Mouse (Mus musculus) C2C12 (cell line): ENCODE data around the gene Olfr548-ps1. TPM values are rescaled to one million over a fixed set of nuclear protein-coding genes. Genes with fewer than 3 reads are reported as not detected.
A peak's percentile ranks its signal among the peaks of the same experiment; 100 is the strongest.
"Not testable (repeated sequence)": the region's sequence is repeated elsewhere in the genome, so short reads cannot be mapped to it uniquely, and the experiment has no call there.

ENCODE experiments used
- H3K27me3 ChIP-seq: one replicate; pipeline ENCODE4 v1.6.1; 2011; ENCODE audit not compliant: control insufficient read depth, insufficient read depth, insufficient read length
- H3K36me3 ChIP-seq: one replicate; pipeline ENCODE4 v1.6.1; 2011; ENCODE audit not compliant: control insufficient read depth, insufficient read depth
- H3K4me3 ChIP-seq: one replicate; pipeline ENCODE4 v1.5.1; 2011; ENCODE audit warnings: mild to moderate bottlenecking, control low read depth; ENCODE audit not compliant: poor library complexity, insufficient read depth, severe bottlenecking
- H3K79me2 ChIP-seq: one replicate; pipeline ENCODE4 v1.6.1; 2011; ENCODE audit not compliant: control insufficient read depth, insufficient read depth
- H3K79me3 ChIP-seq: one replicate; pipeline ENCODE4 v1.6.1; 2011; ENCODE audit warnings: low read depth, control low read depth
- H3ac ChIP-seq: one replicate; pipeline ENCODE3; 2011; ENCODE audit warnings: low read depth; ENCODE audit not compliant: control insufficient read depth, insufficient read length
- CEBPB ChIP-seq: IDR thresholded peaks from one replicate; pipeline ENCODE4 v1.6.1; 2011; ENCODE audit warnings: low read depth, mild to moderate bottlenecking, control low read depth, moderate library complexity
- CTCF ChIP-seq: IDR thresholded peaks from one replicate; pipeline ENCODE4 v1.5.1; 2011; ENCODE audit not compliant: control insufficient read depth, insufficient read depth, insufficient read length
- FOSL1 ChIP-seq: IDR thresholded peaks from one replicate; pipeline ENCODE4 v1.8.0; 2011; ENCODE audit warnings: mild to moderate bottlenecking, low read length; ENCODE audit not compliant: poor library complexity, insufficient read depth, severe bottlenecking
- MAX ChIP-seq: IDR thresholded peaks from one replicate; pipeline ENCODE4 v1.6.1; 2011; ENCODE audit warnings: mild to moderate bottlenecking, control low read depth
- MYOD1 ChIP-seq: IDR thresholded peaks from one replicate; pipeline ENCODE4 v1.6.1; 2011; ENCODE audit warnings: low read depth; ENCODE audit not compliant: control insufficient read depth, insufficient read length
- MYOG ChIP-seq: IDR thresholded peaks from one replicate; pipeline ENCODE4 v1.6.1; 2011; ENCODE audit not compliant: control insufficient read depth, insufficient read length; ENCODE audit errors: extremely low read depth
- USF1 ChIP-seq: IDR thresholded peaks from one replicate; pipeline ENCODE4 v1.6.1; 2011; ENCODE audit warnings: low read depth, mild to moderate bottlenecking, control low read depth, moderate library complexity
- long read RNA-seq, 2 experiments: library from polyadenylated mRNA; unstranded; transcript quantifications; one replicate each; pipeline ENCODE4 v2.0.0; 2019 to 2020
- polyA plus RNA-seq: library from polyadenylated mRNA; unstranded; fragments of >200 nt; fragmentation: generic; extraction: Trizol; gene quantifications from one replicate; pipeline ENCODE4 v1.2.1, GENCODE M21; 2012; ENCODE audit warnings: missing spikeins

Olfr548-ps1 gene
- polyA plus RNA-seq: not detected
- long read RNA-seq, experiment 1: 0 reads
- long read RNA-seq, experiment 2: 0 reads

GRCm38 (mm10) chr7:102540596-102540995 lies at the start of gene Olfr548-ps1:
TSS of gene Olfr548-ps1 (plus strand) at chr7:102540896.
- Histone ChIP-seq H3ac (no peak within 1 kb of the TSS), H3K27me3 (no peaks in the 10 kb centered on the region), H3K79me2 (no peaks in the 10 kb centered on the region), H3K79me3 (no peaks in the 10 kb centered on the region), H3K36me3 (no peaks in the 10 kb centered on the region), H3K4me3 (no peak within 1 kb of the TSS)
- TF ChIP-seq CTCF (no peak), FOSL1 (no peak)

- not testable (repeated sequence) for H3K79me3 ChIP-seq, H3K79me2 ChIP-seq, H3K36me3 ChIP-seq, H3K27me3 ChIP-seq, H3ac ChIP-seq, H3K4me3 ChIP-seq
Measured at GRCm38 (mm10) chr7:102494416-102494815, 46.3 kb upstream of the Olfr548-ps1 start.

- TF ChIP-seq MYOD1 (no peak), MAX (no peak), CTCF (no peak), USF1 (no peak), CEBPB (no peak), MYOG (no peak), FOSL1 (no peak)
- H3K36me3 ChIP-seq: no peaks in the 10 kb centered on the region
- H3K4me3 ChIP-seq: no peak within 1 kb of the TSS
- no peaks in the 10 kb centered on the region for H3K27me3 ChIP-seq
- H3K79me2 ChIP-seq: no peaks in the 10 kb centered on the region
- no peak within 1 kb of the TSS for H3ac ChIP-seq
- no peaks in the 10 kb centered on the region for H3K79me3 ChIP-seq
Measured at GRCm38 (mm10) chr7:102499473-102499872, 41.2 kb upstream of the Olfr548-ps1 start, which contains the start of gene Olfr545. TSS of gene Olfr545 (minus strand) at chr7:102499573.

DNA sequence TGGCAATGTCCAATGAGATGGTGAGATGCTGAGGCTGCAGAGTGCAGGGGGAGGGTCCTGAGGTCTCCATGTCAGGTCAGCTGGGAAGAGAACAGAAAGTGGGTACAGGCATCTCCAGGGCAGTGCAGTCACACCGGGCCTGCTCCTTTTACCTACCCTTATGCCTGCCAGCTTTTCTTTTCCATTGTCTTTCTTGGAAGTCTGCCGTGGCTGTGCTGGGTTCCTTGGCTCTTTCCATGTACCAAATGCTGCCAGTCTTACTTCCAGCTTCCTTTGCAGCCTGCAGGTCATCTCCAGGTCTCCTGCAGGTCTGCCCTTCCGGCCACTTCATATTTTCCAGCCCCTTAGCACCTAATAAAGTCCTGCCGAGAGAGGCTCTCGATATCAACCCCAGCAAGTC lies 38.7 kb upstream of the Olfr548-ps1 start:
- no peak for TF ChIP-seq MYOG
- no peak for TF ChIP-seq USF1
- no peak for TF ChIP-seq MAX
- no peak for TF ChIP-seq CTCF
- TF ChIP-seq FOSL1: no peak
- TF ChIP-seq CEBPB: no peak
- no peak for TF ChIP-seq MYOD1
- no peaks in the 10 kb centered on the region for H3K79me3 ChIP-seq
- H3K4me3 ChIP-seq: no peak overlapping the region
- no peak overlapping the region for H3ac ChIP-seq
- H3K36me3 ChIP-seq: no peaks in the 10 kb centered on the region
- no peaks in the 10 kb centered on the region for H3K79me2 ChIP-seq
- H3K27me3 ChIP-seq: no peaks in the 10 kb centered on the region

DNA sequence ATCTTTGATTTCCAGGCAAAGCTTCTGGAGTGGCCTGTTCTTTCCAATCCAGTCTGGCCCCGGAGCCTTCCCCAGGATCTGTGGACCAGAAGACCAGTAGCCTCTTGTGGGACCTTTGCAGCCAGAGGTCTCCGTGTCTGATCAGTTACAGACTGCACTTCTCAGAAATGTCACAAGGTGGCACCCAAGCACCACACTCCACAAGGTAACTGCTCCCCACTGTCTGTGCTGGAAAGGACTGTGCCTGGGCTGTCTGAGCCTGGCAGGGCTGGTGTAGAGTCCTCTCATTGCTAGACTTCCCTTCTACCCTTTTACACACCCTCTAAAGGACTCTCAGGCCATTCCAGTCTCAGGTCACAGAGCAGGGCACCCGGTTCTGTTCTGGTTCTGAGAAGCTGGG lies 33.8 kb upstream of the Olfr548-ps1 start:
- Histone ChIP-seq H3K27me3 (no peaks in the 10 kb centered on the region), H3K79me3 (no peaks in the 10 kb centered on the region), H3K36me3 (no peaks in the 10 kb centered on the region), H3K4me3 (no peak overlapping the region), H3K79me2 (no peaks in the 10 kb centered on the region), H3ac (no peak overlapping the region)
- no peak for TF ChIP-seq MAX
- peak; percentile 75 for TF ChIP-seq CTCF

- no peaks in the 10 kb centered on the region for H3K79me3 ChIP-seq
- no peaks in the 10 kb centered on the region for H3K36me3 ChIP-seq
- H3ac ChIP-seq: no peak overlapping the region
- TF ChIP-seq MYOG: no peak
- no peak for TF ChIP-seq MAX
- no peaks in the 10 kb centered on the region for H3K79me2 ChIP-seq
- H3K27me3 ChIP-seq: no peaks in the 10 kb centered on the region
- no peak overlapping the region for H3K4me3 ChIP-seq
Measured at GRCm38 (mm10) chr7:102508066-102508465, 32.6 kb upstream of the Olfr548-ps1 start.

- Histone ChIP-seq H3K79me2 (no peaks in the 10 kb centered on the region), H3K4me3 (no peak overlapping the region), H3K36me3 (no peaks in the 10 kb centered on the region), H3K79me3 (no peaks in the 10 kb centered on the region), H3K27me3 (no peaks in the 10 kb centered on the region), H3ac (no peak overlapping the region)
- TF ChIP-seq CEBPB: no peak
- TF ChIP-seq MYOD1: no peak
- no peak for TF ChIP-seq CTCF
- no peak for TF ChIP-seq MYOG
- TF ChIP-seq MAX: no peak
- no peak for TF ChIP-seq USF1
- TF ChIP-seq FOSL1: no peak
Measured at GRCm38 (mm10) chr7:102508666-102509065, 32.0 kb upstream of the Olfr548-ps1 start.
